Mouse (Mus musculus): ENCODE measurements around the gene Erfe. TPM values are rescaled to one million over a fixed set of nuclear protein-coding genes. Genes with fewer than 3 reads are reported as not detected.

Gene Erfe
- polyA plus RNA-seq, 1 experiment = 1.4 TPM

- no peak overlapping the region for H3K4me3 ChIP-seq (ENCODE audit: control insufficient read depth, insufficient read depth, low read length)
- peaks cover 18% of the 10 kb centered on the region for H3K4me1 ChIP-seq (replicated peaks; ENCODE audit: control insufficient read depth, insufficient read depth, low read length)
- TF ChIP-seq POLR2A (IDR thresholded peaks at IDR 0.05; ENCODE audit: control insufficient read depth, extremely low read depth, insufficient read depth, low read length, poor library complexity) = no peak
- no peak for TF ChIP-seq CTCF (IDR thresholded peaks at IDR 0.05; ENCODE audit: borderline replicate concordance, control insufficient read depth, extremely low read depth, insufficient read depth, low read length, poor library complexity)
- H3K27me3 ChIP-seq (ENCODE audit: control insufficient read depth, insufficient read depth, low read length) = no peaks in the 10 kb centered on the region
- no peak overlapping the region for H3K27ac ChIP-seq (ENCODE audit: control insufficient read depth, insufficient read depth, low read length)
- no peak for DNase-seq
- H3K36me3 ChIP-seq (ENCODE audit: control insufficient read depth, insufficient read depth, low read length) = no peaks in the 10 kb centered on the region
- WGBS = 95% methylated on average over 5 of the region's 5 CpGs
Observed at GRCm38 (mm10) chr1:91415311-91415710, 49.1 kb downstream of the Erfe start.

- no peaks in the 10 kb centered on the region for H3K36me3 ChIP-seq (ENCODE audit: control insufficient read depth, insufficient read depth, low read length)
Observed at GRCm38 (mm10) chr1:91417991-91418390, 51.8 kb downstream of the Erfe start.

GRCm38 (mm10) chr1:91419862-91420600 lies 53.8 kb downstream of the Erfe start:
- no peak for TF ChIP-seq CTCF (IDR thresholded peaks at IDR 0.05; ENCODE audit: borderline replicate concordance, control insufficient read depth, extremely low read depth, insufficient read depth, low read length, poor library complexity)
- TF ChIP-seq POLR2A (IDR thresholded peaks at IDR 0.05; ENCODE audit: control insufficient read depth, extremely low read depth, insufficient read depth, low read length, poor library complexity) = no peak
- no peaks in the 10 kb centered on the region for H3K4me1 ChIP-seq (replicated peaks; ENCODE audit: control insufficient read depth, insufficient read depth, low read length)
- no peak overlapping the region for H3K4me3 ChIP-seq (ENCODE audit: control insufficient read depth, insufficient read depth, low read length)
- WGBS = 91% methylated on average over 10 of the region's 10 CpGs
- no peaks in the 10 kb centered on the region for H3K36me3 ChIP-seq (ENCODE audit: control insufficient read depth, insufficient read depth, low read length)
- no peak overlapping the region for H3K27ac ChIP-seq (ENCODE audit: control insufficient read depth, insufficient read depth, low read length)
- no peaks in the 10 kb centered on the region for H3K27me3 ChIP-seq (ENCODE audit: control insufficient read depth, insufficient read depth, low read length)
- DNase-seq = no peak

More at GRCm38 (mm10) chr1:91417991-91418390, 51.8 kb downstream of the Erfe start:
- Histone ChIP-seq H3K4me1 (replicated peaks; ENCODE audit: control insufficient read depth, insufficient read depth, low read length) (peaks cover 5% of the 10 kb centered on the region), H3K27me3 (ENCODE audit: control insufficient read depth, insufficient read depth, low read length) (no peaks in the 10 kb centered on the region), H3K27ac (ENCODE audit: control insufficient read depth, insufficient read depth, low read length) (no peak overlapping the region), H3K4me3 (ENCODE audit: control insufficient read depth, insufficient read depth, low read length) (no peak overlapping the region)
- WGBS = 73% methylated on average over 1 of the region's 1 CpGs
- no peak for DNase-seq
- TF ChIP-seq CTCF (IDR thresholded peaks at IDR 0.05; ENCODE audit: borderline replicate concordance, control insufficient read depth, extremely low read depth, insufficient read depth, low read length, poor library complexity) = no peak
- TF ChIP-seq POLR2A (IDR thresholded peaks at IDR 0.05; ENCODE audit: control insufficient read depth, extremely low read depth, insufficient read depth, low read length, poor library complexity) = no peak

GRCm38 (mm10) chr1:91420601-91421065 lies 54.4 kb downstream of the Erfe start:
- DNase-seq = no peak
- Histone ChIP-seq H3K4me3 (ENCODE audit: control insufficient read depth, insufficient read depth, low read length) (no peak overlapping the region), H3K27ac (ENCODE audit: control insufficient read depth, insufficient read depth, low read length) (no peak overlapping the region), H3K27me3 (ENCODE audit: control insufficient read depth, insufficient read depth, low read length) (no peaks in the 10 kb centered on the region), H3K36me3 (ENCODE audit: control insufficient read depth, insufficient read depth, low read length) (no peaks in the 10 kb centered on the region), H3K4me1 (replicated peaks; ENCODE audit: control insufficient read depth, insufficient read depth, low read length) (no peaks in the 10 kb centered on the region)
- TF ChIP-seq CTCF (IDR thresholded peaks at IDR 0.05; ENCODE audit: borderline replicate concordance, control insufficient read depth, extremely low read depth, insufficient read depth, low read length, poor library complexity) (no peak), POLR2A (IDR thresholded peaks at IDR 0.05; ENCODE audit: control insufficient read depth, extremely low read depth, insufficient read depth, low read length, poor library complexity) (no peak)
- WGBS = 96% methylated on average over 8 of the region's 8 CpGs

Other genes with a start within 250 kb of the Erfe start
- 0.27 and 0.70 TPM in 2 replicates for gene Rbm44, start 221.3 kb upstream of the Erfe start, polyA plus RNA-seq (2012; rRNA removed)
- 261 and 288 TPM in 2 replicates for gene Ramp1, start 186.6 kb upstream of the Erfe start, polyA plus RNA-seq (2012; rRNA removed)
- 32.5 and 36.7 TPM in 2 replicates for gene Ube2f, start 116.1 kb upstream of the Erfe start, polyA plus RNA-seq (2012; rRNA removed)
- 25.6 and 25.9 TPM in 2 replicates for gene Scly, start 68.1 kb upstream of the Erfe start, polyA plus RNA-seq (2012; rRNA removed)
- 0.71 and 0.85 TPM in 2 replicates for gene Espnl, start 44.4 kb upstream of the Erfe start, polyA plus RNA-seq (2012; rRNA removed)
- 0.68 and 4.0 TPM in 2 replicates for gene Klhl30, start 15.4 kb upstream of the Erfe start, polyA plus RNA-seq (2012; rRNA removed)
- gene Ilkap, start 32.4 kb downstream of the Erfe start, polyA plus RNA-seq (2012; rRNA removed) = 90.3 and 104 TPM in 2 replicates
- gene Hes6, start 47.6 kb downstream of the Erfe start, polyA plus RNA-seq (2012; rRNA removed) = 200 and 203 TPM in 2 replicates
- 3.3 and 3.4 TPM in 2 replicates for gene Per2, start 92.9 kb downstream of the Erfe start, polyA plus RNA-seq (2012; rRNA removed)
- 7.1 and 7.7 TPM in 2 replicates for gene Traf3ip1, start 128.2 kb downstream of the Erfe start, polyA plus RNA-seq (2012; rRNA removed)
- 8.7 and 10.4 TPM in 2 replicates for gene Asb1, start 174.1 kb downstream of the Erfe start, polyA plus RNA-seq (2012; rRNA removed)